Mouse (Mus musculus) liver, postnatal 0 days (tissue): ENCODE measurements around the gene Fh1. TPM values are rescaled to one million over a fixed set of nuclear protein-coding genes. Genes with fewer than 3 reads are reported as not detected.
A peak's percentile ranks its signal among the peaks of the same experiment; 100 is the strongest.

Source experiments
- ATAC-seq: fragments of 200-750 bp; cut with Nextera tagmentation; 2 replicates; pipeline ENCODE4 v1.8.0; 2017; ENCODE audit warnings: mild to moderate bottlenecking, moderate library complexity
- DNase-seq: peaks from one replicate; pipeline ENCODE4 v3.0.0-alpha.2; 2016
- H3K27ac ChIP-seq: fragments of 300-500 bp; sonication (generic); 2 replicates; pipeline ENCODE4 v1.5.1; 2014; ENCODE audit warnings: antibody characterized with exemption, moderate library complexity, mild to moderate bottlenecking, low read depth
- H3K27me3 ChIP-seq: fragments of 300-500 bp; sonication (generic); 2 replicates; pipeline ENCODE4 v1.6.1; 2014; ENCODE audit warnings: low read length, control low read depth, mixed read lengths; ENCODE audit not compliant: insufficient read depth
- H3K36me3 ChIP-seq: fragments of 300-500 bp; sonication (generic); replicated peaks from 2 replicates; pipeline ENCODE4 v1.6.1; 2014; ENCODE audit warnings: mild to moderate bottlenecking, control low read depth, low read length, moderate library complexity, mixed read lengths; ENCODE audit not compliant: insufficient read depth
- H3K4me1 ChIP-seq: fragments of 300-500 bp; sonication (generic); 2 replicates; pipeline ENCODE4 v1.6.1; 2014; ENCODE audit warnings: antibody characterized with exemption, mild to moderate bottlenecking, control low read depth; ENCODE audit not compliant: insufficient read depth
- H3K4me2 ChIP-seq: fragments of 300-500 bp; sonication (generic); 2 replicates; pipeline ENCODE4 v1.6.1; 2014; ENCODE audit warnings: low read depth, mild to moderate bottlenecking, low read length, moderate library complexity, mixed read lengths
- H3K4me3 ChIP-seq: fragments of 300-500 bp; sonication (generic); 2 replicates; pipeline ENCODE4 v1.5.1; 2014; ENCODE audit warnings: low read depth, low read length
- H3K9ac ChIP-seq: fragments of 300-500 bp; sonication (generic); replicated peaks from 2 replicates; pipeline ENCODE4 v1.6.1; 2014; ENCODE audit warnings: mild to moderate bottlenecking, moderate library complexity
- H3K9me3 ChIP-seq: fragments of 300-500 bp; sonication (generic); 2 replicates; pipeline ENCODE4 v1.6.1; 2016; ENCODE audit warnings: mild to moderate bottlenecking, control low read depth, low read length, mixed read lengths
- CTCF ChIP-seq: sonication (generic); IDR thresholded peaks from 2 replicates; pipeline ENCODE4 v1.5.1; 2016; ENCODE audit warnings: antibody characterized with exemption, low read depth
- EP300 ChIP-seq: IDR thresholded peaks from 2 replicates; pipeline ENCODE4 v1.6.1; 2016; ENCODE audit warnings: antibody characterized with exemption, low read depth, mild to moderate bottlenecking
- WGBS: fragments of 180-500 bp; shearing (Covaris S2); extraction: QIAGEN DNeasy Blood & Tissue Kit; methylation state at CpG from one replicate; pipeline ENCODE4 v1.1.7; 2014; ENCODE audit not compliant: insufficient replicate concordance; 5-methylcytosine and 5-hydroxymethylcytosine counted together
- polyA plus RNA-seq: library from polyadenylated mRNA; unstranded; fragments of >200 nt; fragmentation: Nextera tagmentation; extraction: Ambion mirVana; gene quantifications from 2 replicates; pipeline ENCODE4 v1.2.1, GENCODE M21; 2015

Gene Fh1
- 93.3 and 103 TPM in 2 replicates for polyA plus RNA-seq

GRCm38 (mm10) chr1:175625257-175625879 lies at the start of gene Fh1:
Gene Fh1 (minus strand): TSS chr1:175625635.
- H3K4me2 ChIP-seq: peak within 1 kb of the TSS; percentile 96
- H3K4me3 ChIP-seq: peak within 1 kb of the TSS; percentile 93
- peak within 1 kb of the TSS; percentile 94 for H3K9ac ChIP-seq
- DNase-seq (peak; percentile 95), ATAC-seq (peak; percentile 96)
- under 1% methylated on average over 58 of the region's 58 CpGs for WGBS
- H3K27me3 ChIP-seq: no peaks in the 10 kb centered on the region
- peak; percentile 49; the same call in 1 of the 2 replicates for TF ChIP-seq EP300
- no peak; the same call in 1 of the 2 replicates for TF ChIP-seq CTCF
- H3K27ac ChIP-seq: peak within 1 kb of the TSS; percentile 96
- H3K36me3 ChIP-seq: no peaks in the 10 kb centered on the region
- H3K4me1 ChIP-seq: peaks cover 10% of the 10 kb centered on the region
- no peaks in the 10 kb centered on the region for H3K9me3 ChIP-seq

GRCm38 (mm10) chr1:175675116-175675515 lies 49.7 kb upstream of the Fh1 start:
- no peak overlapping the region for H3K9ac ChIP-seq
- H3K4me2 ChIP-seq: no peak overlapping the region
- DNase-seq (no peak), ATAC-seq (no peak)
- no peak overlapping the region for H3K27ac ChIP-seq
- no peaks in the 10 kb centered on the region for H3K27me3 ChIP-seq
- no peak overlapping the region for H3K4me3 ChIP-seq
- no peaks in the 10 kb centered on the region for H3K9me3 ChIP-seq
- WGBS: 76% methylated on average over 6 of the region's 6 CpGs
- TF ChIP-seq CTCF: no peak
- TF ChIP-seq EP300: no peak
- H3K36me3 ChIP-seq: no peaks in the 10 kb centered on the region
- no peaks in the 10 kb centered on the region for H3K4me1 ChIP-seq

GRCm38 (mm10) chr1:175673563-175674325 lies 48.3 kb upstream of the Fh1 start:
- Histone ChIP-seq H3K4me2 (no peak overlapping the region), H3K36me3 (no peaks in the 10 kb centered on the region), H3K4me3 (no peak overlapping the region), H3K4me1 (no peaks in the 10 kb centered on the region), H3K9me3 (no peaks in the 10 kb centered on the region), H3K9ac (no peak overlapping the region), H3K27ac (no peak overlapping the region), H3K27me3 (no peaks in the 10 kb centered on the region)
- WGBS: 67% methylated on average over 7 of the region's 7 CpGs
- ATAC-seq (no peak), DNase-seq (no peak)
- TF ChIP-seq CTCF (no peak), EP300 (no peak)

GRCm38 (mm10) chr1:175671626-175672025 lies 46.2 kb upstream of the Fh1 start:
- DNase-seq (no peak), ATAC-seq (no peak)
- no peak overlapping the region for H3K9ac ChIP-seq
- H3K27ac ChIP-seq: no peak overlapping the region
- no peaks in the 10 kb centered on the region for H3K4me1 ChIP-seq
- H3K4me2 ChIP-seq: no peak overlapping the region
- TF ChIP-seq EP300: no peak
- peak; percentile 36; the same call in 1 of the 2 replicates for TF ChIP-seq CTCF
- no peaks in the 10 kb centered on the region for H3K27me3 ChIP-seq
- H3K36me3 ChIP-seq: no peaks in the 10 kb centered on the region
- H3K4me3 ChIP-seq: no peak overlapping the region
- 7% methylated on average over 1 of the region's 1 CpGs for WGBS
- H3K9me3 ChIP-seq: no peaks in the 10 kb centered on the region

GRCm38 (mm10) chr1:175670042-175670441 lies 44.6 kb upstream of the Fh1 start:
- no peak for TF ChIP-seq EP300
- TF ChIP-seq CTCF: no peak
- Histone ChIP-seq H3K36me3 (no peaks in the 10 kb centered on the region), H3K9me3 (no peaks in the 10 kb centered on the region), H3K4me1 (no peaks in the 10 kb centered on the region), H3K27me3 (no peaks in the 10 kb centered on the region), H3K4me2 (no peak overlapping the region), H3K9ac (no peak overlapping the region), H3K27ac (no peak overlapping the region), H3K4me3 (no peak overlapping the region)
- no peak for ATAC-seq
- no peak for DNase-seq
- WGBS: 80% methylated on average over 7 of the region's 7 CpGs

GRCm38 (mm10) chr1:175669456-175669855 lies 44.0 kb upstream of the Fh1 start:
- Histone ChIP-seq H3K4me3 (no peak overlapping the region), H3K4me2 (no peak overlapping the region), H3K4me1 (no peaks in the 10 kb centered on the region), H3K27me3 (no peaks in the 10 kb centered on the region), H3K9ac (no peak overlapping the region), H3K27ac (no peak overlapping the region), H3K36me3 (no peaks in the 10 kb centered on the region), H3K9me3 (no peaks in the 10 kb centered on the region)
- 82% methylated on average over 3 of the region's 3 CpGs for WGBS
- TF ChIP-seq EP300: no peak
- TF ChIP-seq CTCF: no peak
- ATAC-seq (no peak), DNase-seq (no peak)
